Comparison of ENCODE assay signal across 19 mouse cellular contexts in the genomic region with DNA sequence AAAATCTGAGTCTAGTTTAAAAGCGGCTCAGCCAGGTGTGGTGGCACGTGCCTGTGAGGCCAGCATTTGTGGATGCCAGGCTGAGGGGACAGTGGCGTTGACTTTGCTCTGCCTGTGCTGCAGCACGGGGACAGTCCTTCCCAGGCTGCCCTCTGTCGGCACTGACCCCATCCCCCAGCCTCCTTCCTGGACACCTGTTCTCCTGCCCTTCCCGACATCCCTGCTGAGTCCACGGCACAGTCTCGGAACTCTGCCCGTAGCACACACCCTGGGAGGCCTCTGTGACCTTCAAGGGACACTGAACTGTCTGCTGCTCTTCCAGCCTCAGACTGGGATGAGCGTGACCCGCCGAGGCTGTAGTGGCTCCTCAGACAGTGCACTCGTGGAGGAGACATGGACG. TPM values are rescaled to one million over a fixed set of nuclear protein-coding genes. Genes with fewer than 3 reads are reported as not detected.
DNase-seq lines count a peak whose midpoint lies in the region; ATAC-seq and TF ChIP-seq lines count a peak whose summit lies in the region.
"Had no signal": no experiment of that assay in that cellular context is flagged by ENCODE, and none has a peak within 500 bp of the region (broad histone marks: within the 10 kb centered on the region; RNA-seq: fewer than 3 reads in every experiment).

No protein-coding gene starts in this region.

- intact Hi-C loops in left cerebral cortex, adult 2 months (cut with DNase I), result no loop called here
- intact Hi-C loops in left cerebral cortex, postnatal 14 days (cut with DNase I), result no loop called here

- no peak overlapping the region for H3K4me3 ChIP-seq in heart, embryonic 12.5 days
- no peak overlapping the region for H3K4me3 ChIP-seq in left cerebral cortex, adult 2 months
- H3K4me3 ChIP-seq: embryonic facial prominence, embryonic 15.5 days; forebrain, embryonic 12.5 days; limb, embryonic 15.5 days had no signal

- H3K27ac ChIP-seq in heart, embryonic 12.5 days (ENCODE audit: poor library complexity, severe bottlenecking), result no peak overlapping the region
- H3K27ac ChIP-seq in left cerebral cortex, adult 2 months, result peak overlapping the region; percentile 22
- H3K27ac ChIP-seq: embryonic facial prominence, embryonic 15.5 days; forebrain, embryonic 12.5 days; limb, embryonic 15.5 days had no signal

- H3K4me2 ChIP-seq in heart, embryonic 12.5 days, result no peak overlapping the region
- H3K4me2 ChIP-seq: embryonic facial prominence, embryonic 15.5 days; forebrain, embryonic 12.5 days; limb, embryonic 15.5 days had no signal

- 81% methylated on average over 14 of the region's 14 CpGs for WGBS in heart, embryonic 12.5 days

- TF ChIP-seq CTCF in left cerebral cortex, adult 2 months (IDR thresholded peaks at IDR 0.05), result no peak

- no peak overlapping the region for H3K9ac ChIP-seq in heart, embryonic 12.5 days
- H3K9ac ChIP-seq: embryonic facial prominence, embryonic 15.5 days; forebrain, embryonic 12.5 days; limb, embryonic 15.5 days had no signal

- peaks cover 9% of the 10 kb centered on the region for H3K4me1 ChIP-seq in heart, embryonic 12.5 days (replicated peaks)
- H3K4me1 ChIP-seq: embryonic facial prominence, embryonic 15.5 days; forebrain, embryonic 12.5 days; limb, embryonic 15.5 days had no signal

- peaks cover 83% of the 10 kb centered on the region for H3K36me3 ChIP-seq in heart, embryonic 12.5 days

- H3K27me3 ChIP-seq in heart, embryonic 12.5 days (replicated peaks), result no peaks in the 10 kb centered on the region
- H3K27me3 ChIP-seq: embryonic facial prominence, embryonic 15.5 days; forebrain, embryonic 12.5 days; limb, embryonic 15.5 days had no signal

- H3K9me3 ChIP-seq in heart, embryonic 12.5 days (replicated peaks), result no peaks in the 10 kb centered on the region
- H3K9me3 ChIP-seq: embryonic facial prominence, embryonic 15.5 days; forebrain, embryonic 12.5 days; limb, embryonic 15.5 days had no signal

- DNase-seq in heart, adult 18-20 months, result peak; percentile 11 to 15
- no peak for DNase-seq in left cerebral cortex, adult 2 months (ENCODE audit: extremely low spot score in 1 of 2, low spot score in 2 of 2)
- DNase-seq in left cerebral cortex, postnatal 14 days (ENCODE audit: low spot score in 2 of 2), result no peak
- peak; percentile 88 for DNase-seq in cerebellum, adult 9-10 months
- peak; percentile 55 for DNase-seq in gastrocnemius, postnatal 25 days
- DNase-seq in right cerebral cortex, postnatal 10 days (ENCODE audit: low spot score in 2 of 2), result no peak
- DNase-seq in ovary, postnatal 14 days (ENCODE audit: low spot score), result no peak
- DNase-seq: lung, adult 2 months; right cerebral cortex, postnatal 14 days had no signal

- no peak for ATAC-seq in heart, embryonic 12.5 days (ENCODE audit: insufficient number of reproducible peaks, low FRiP score)

RNA-seq across cellular contexts. Expression of gene Cog2, which starts 9.5 kb away (rescaled TPM):
- 10 to 100 TPM; 25.9 to 28.0 TPM for total RNA-seq in heart, adult 18-20 months (2021)
- 27.0 and 30.1 TPM in 2 replicates for polyA plus RNA-seq in heart, embryonic 12.5 days (2016; fragmentation: Nextera tagmentation; extraction: Ambion mirVana)
- total RNA-seq in left cerebral cortex, adult 2 months (2021), result 10 to 100 TPM; 35.1 to 46.5 TPM
- total RNA-seq in left cerebral cortex, postnatal 14 days (2021), result 10 to 100 TPM; 30.4 to 32.1 TPM
- 10 to 100 TPM; 16.1 to 19.2 TPM for total RNA-seq in gastrocnemius, postnatal 25 days (2021)

RNA-seq across cellular contexts. Expression of gene Agt, which starts 39.4 kb away (rescaled TPM):
- total RNA-seq in heart, adult 18-20 months (2021), result 1 to 10 TPM; 7.8 to 9.2 TPM
- 0.43 and 0.71 TPM in 2 replicates for polyA plus RNA-seq in heart, embryonic 12.5 days (2016; fragmentation: Nextera tagmentation; extraction: Ambion mirVana)
- total RNA-seq in left cerebral cortex, adult 2 months (2021), result 10 to 100 TPM; 13.3 to 17.8 TPM
- total RNA-seq in left cerebral cortex, postnatal 14 days (2021), result 10 to 100 TPM; 13.3 to 20.7 TPM
- 10 to 100 TPM; 15.7 to 19.7 TPM for total RNA-seq in gastrocnemius, postnatal 25 days (2021)
- total RNA-seq: ES-E14; neutrophil, adult 5-6 weeks had no signal
- polyA plus RNA-seq: C2C12; forebrain, embryonic 12.5 days had no signal

RNA-seq across cellular contexts. Expression of gene Capn9, which starts 45.8 kb away (rescaled TPM):
- total RNA-seq in heart, adult 18-20 months (2021), result not detected
- 0.08 and 0.34 TPM in 2 replicates for polyA plus RNA-seq in heart, embryonic 12.5 days (2016; fragmentation: Nextera tagmentation; extraction: Ambion mirVana)
- total RNA-seq in left cerebral cortex, adult 2 months (2021), result not detected
- not detected for total RNA-seq in left cerebral cortex, postnatal 14 days (2021)
- total RNA-seq in gastrocnemius, postnatal 25 days (2021), result not detected
- total RNA-seq: common myeloid progenitor, adult 5-6 weeks; ES-E14; heart, postnatal 25 days; left cerebral cortex, adult 18-20 months; neutrophil, adult 5-6 weeks had no signal
- polyA plus RNA-seq: C2C12 had no signal

Comparison
In these comparisons a context has a peak if more than half of its experiments do, and no peak if none do; other contexts are left out.
1. DNase-seq: peak in heart, adult 18-20 months (2 of 2), cerebellum, adult 9-10 months (single experiment) and gastrocnemius, postnatal 25 days (single experiment); none in left cerebral cortex, adult 2 months (0 of 2), left cerebral cortex, postnatal 14 days (0 of 2), right cerebral cortex, postnatal 10 days (0 of 2) and ovary, postnatal 14 days (single experiment).